Mouse (Mus musculus) ovary, postnatal 36 days (tissue): ENCODE results near the gene Aff4.

Experiments
- DNase-seq: peaks from one replicate; pipeline ENCODE4 v3.0.0; 2022; ENCODE audit warnings: low spot score, mixed read lengths

Aff4 gene

DNA sequence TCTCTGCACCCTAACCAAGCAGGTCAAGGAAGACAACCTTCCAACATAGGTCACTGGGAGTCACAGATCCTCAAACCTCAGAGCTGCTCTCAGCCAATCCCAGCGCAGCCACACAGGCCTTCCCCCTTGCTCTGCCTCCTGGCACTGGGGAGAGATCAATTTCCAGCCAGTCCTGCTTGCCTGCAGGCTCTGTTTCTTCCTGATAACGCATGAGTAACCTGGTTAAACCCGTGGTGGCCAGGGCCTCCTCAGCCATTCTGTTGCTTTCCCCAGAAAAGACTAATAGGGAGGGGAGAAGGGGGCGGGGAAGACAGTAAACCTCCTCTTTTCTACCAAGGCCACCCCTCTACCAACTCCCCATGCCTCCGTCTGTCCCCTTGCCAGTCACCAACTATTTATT lies 111.1 kb downstream of the Aff4 start:
- DNase-seq, result no peak

DNA sequence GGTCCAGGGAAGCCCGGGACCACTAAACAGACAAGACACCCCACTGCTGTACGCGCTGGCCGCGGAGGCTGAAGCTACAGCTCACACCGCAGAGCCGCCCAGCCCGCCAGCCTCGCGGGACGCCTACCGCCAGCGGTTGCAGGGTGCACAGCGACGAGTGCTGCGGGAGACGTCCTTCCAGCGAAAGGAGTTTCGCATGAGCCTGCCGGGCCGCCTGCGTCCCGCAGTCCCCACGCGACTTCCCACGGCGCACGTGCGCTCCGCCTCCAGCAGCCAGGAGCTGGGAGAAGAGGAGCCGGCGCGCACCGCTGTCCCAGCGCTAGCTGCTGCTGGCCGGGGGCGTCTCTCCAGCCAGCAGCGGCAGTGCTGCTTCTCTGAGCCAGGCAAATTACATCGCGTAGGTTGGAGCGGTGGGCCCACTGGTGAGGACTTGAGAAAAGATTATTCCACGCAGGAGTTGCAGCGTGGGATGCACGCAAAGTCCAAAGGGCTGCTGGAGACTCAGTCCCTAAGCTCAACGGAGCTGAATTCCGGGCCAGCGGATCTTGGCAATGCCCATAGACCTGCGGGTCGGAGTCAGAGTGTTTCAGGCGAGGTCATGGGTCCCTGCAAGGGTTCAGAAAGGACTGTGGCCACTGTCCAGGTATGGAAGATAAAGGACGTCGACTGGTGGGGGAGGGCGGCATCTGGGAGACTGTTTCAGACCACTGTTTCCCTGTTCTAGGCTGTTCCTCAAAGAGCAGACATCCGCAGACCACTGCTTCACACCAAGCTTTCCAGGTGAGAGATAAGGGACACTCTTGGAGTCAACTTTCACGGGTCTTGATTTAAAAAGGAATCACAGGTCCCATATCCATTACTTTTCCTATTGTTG lies 113.2 kb downstream of the Aff4 start:
- DNase-seq, result no peak

DNA sequence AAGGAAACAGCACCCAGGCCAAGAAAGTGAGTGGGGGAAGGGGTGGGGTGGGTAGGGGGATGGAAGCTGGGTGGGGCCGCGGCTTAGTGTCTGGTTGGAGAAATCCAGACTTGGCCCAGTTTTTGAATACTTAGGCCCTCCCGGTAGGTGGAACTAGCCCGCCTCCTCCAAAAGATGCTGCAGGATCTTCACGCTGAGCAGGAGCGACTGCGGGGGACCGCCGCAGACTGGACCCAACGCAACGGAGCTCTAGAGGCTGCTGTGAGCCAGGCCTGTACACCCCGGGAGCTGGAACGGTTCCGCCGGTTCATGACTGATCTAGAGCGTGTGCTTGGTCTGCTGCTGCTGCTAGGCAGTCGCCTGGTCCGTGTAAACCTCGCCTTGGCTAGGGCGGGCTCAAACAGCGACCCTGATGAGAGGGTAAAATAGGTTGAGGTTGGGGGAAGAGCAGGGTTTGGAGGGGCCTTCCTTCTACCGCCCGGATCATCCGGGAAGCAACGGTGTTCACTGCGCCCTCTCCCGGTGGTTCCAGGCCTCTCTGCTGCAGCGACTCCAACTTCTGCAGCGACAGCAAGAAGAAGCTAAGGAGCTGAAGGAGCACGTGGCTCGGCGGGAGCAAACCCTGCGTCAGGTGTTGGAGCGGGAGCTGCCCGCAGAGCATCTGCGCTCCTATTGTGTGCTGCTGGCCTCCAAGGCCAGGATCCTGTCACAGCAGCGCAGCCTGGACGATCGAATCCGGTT lies 115.8 kb downstream of the Aff4 start:
- DNase-seq, result peak; percentile 74

DNA sequence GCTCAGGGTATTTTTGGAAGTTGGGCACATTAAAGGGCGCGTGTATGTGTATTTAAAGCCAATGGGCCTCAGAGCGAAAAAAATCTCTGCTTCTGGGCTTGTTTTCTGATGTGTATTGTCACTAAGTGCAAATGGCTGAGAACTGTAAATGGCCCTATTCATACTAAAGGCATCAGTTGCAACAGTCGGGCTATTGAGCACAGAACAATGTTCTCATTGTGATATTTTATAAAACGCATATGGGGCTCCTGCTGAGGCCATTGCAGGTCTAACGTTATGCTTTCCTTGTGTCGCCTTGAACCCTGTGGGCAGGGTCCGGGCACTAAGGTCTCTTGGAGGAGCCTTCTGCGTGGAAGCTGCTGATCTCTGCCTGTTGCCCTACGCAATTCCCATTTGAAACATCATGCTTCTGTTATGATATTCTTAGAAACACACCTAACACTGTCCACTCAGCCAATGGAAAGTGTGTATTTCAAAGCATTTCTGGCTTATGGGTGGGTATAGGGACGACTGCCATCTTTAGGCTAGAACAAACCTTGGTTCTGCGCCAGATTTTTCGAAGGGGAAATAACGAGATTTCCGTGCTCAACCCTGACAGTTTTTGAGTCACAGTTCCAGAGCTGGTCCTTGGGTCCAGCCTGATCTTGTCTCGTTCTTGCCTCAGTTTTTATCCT lies 118.8 kb downstream of the Aff4 start:
- DNase-seq, result no peak

DNA sequence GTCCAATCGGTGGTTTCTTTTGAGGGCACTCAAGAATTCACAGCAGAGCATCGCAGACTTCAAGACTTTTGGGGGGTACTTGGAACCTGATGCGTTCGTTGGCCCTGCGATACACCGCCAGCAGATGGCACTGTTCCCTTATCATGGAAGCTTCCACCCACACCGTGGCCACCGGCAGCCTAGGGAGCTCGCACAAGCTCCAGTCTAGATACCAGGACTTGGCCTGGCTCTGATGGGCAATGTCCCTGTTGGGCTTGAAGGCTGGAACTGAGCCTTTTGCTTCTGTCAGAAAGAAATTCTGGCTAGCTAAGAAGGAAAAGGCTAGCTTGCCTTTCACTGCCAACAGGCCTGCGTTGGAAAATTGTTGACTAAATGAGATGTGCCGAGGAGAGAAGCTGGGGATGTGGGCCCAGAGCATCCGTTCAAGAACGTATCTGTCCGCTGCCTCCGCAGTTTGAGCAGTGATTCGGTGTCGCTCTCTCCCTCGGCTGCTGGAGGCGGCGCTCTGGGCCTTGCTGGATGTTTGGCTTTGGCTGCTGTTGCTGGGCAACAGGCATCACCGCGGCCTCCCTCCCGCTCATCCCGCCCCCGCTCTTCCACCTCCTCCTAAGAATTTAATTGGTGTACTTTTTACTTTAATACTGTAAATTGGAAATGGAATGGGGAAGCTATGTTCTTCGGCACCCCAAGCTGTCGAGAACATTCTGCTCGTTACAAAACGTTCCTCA lies 119.5 kb downstream of the Aff4 start, which contains the start of gene Gm9837:
Gene Gm9837, minus strand, starts transcription at position 512 of the 728 bp plus-strand sequence.
- peak; percentile 85 for DNase-seq
